Mouse (Mus musculus): Measurements from ENCODE around the gene Slco3a1.
A peak's percentile ranks its signal among the peaks of the same experiment; 100 is the strongest.

Slco3a1 gene

DNA sequence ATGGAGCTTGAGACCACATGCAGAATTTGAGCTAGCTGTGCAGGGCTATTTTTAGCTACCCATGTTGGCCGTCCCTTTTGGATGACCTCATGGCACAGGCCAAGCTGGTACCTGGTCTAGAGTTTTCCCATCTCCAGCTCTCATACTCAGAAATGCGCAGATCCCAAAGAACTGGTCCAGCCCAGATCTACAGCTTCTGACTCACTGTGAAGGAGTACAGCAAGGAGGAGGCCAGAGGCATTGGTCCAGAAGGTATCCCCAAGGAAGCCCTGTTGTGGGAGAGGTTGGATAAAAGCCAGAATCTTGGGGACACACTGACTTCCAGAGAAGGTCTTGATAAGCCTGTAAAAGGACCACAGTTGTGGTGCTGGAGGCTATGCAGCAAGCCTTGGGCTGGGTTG lies 172.7 kb downstream of the Slco3a1 start:
- no peak for DNase-seq (ENCODE audit: low spot score)

DNA sequence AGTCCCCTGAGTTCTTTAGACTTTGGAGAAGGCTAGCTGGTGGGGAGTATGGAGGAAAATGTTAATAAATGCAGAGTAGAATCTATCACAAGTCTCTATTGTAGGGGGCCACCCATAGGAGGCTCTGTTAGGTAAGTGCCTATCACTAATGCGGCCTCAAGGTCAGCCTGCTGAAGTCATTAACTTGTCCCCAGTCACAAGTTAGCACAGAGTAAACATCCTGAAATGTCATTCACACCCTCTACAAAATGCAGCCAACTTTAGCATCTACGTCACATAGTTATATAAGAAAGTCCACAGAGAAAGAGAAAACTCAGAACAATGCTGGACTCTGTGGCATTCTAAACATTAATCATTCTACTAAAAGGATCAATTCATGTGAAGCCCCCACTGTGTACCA lies 173.5 kb downstream of the Slco3a1 start:
- no peak for DNase-seq (ENCODE audit: low spot score)

DNA sequence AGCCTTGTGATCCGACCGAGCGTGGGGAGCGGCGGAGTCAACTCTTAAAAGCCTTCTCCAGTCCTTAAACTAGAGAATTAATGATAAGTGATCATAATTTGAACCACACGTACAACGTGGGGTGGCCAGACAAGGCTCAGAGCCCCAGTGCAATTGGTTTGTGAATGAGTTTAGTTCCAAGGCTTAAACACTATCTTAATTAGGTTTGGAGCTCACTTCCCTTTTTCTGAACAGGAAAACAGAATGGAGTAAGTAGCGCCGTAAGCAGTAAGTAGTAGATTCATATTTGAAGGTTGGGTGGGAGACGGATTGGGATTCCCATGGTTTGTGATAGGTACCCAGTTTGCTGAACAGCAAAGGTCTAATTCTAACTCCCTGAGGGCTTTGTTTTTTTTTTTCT lies 176.7 kb downstream of the Slco3a1 start:
- no peak for DNase-seq (ENCODE audit: low spot score)

DNA sequence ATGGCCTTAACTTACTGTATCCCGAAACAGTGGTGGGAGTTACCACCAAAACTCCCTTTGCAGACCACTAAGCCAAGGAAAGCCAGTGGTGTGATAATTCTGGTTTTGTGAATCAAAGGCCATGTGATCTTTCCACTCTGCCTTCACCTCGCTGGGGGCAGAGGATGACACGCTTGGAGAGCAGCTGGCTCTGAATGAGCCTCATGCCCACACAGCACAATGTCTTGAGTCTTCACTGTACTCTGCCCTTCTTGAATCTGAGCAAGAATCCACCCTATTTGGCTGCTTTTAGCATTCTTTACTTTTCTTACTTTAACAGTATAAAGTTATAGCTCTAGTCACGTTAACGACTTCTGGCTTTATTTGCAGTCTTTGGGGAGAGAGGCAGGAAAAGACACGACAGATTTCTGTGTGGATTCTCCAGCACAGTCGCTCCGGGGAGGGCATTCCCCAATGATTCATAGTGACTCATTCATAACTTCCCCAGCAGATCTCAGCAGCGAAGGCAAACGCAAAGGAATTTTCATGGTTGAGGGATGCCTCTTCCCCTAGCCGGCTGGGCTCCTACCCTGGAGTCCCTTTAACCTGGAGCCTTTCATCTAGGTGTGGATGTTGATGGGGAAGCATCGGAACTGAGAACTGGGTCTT lies 178.1 kb downstream of the Slco3a1 start:
- peak; percentile 40 for DNase-seq (ENCODE audit: low spot score)

DNA sequence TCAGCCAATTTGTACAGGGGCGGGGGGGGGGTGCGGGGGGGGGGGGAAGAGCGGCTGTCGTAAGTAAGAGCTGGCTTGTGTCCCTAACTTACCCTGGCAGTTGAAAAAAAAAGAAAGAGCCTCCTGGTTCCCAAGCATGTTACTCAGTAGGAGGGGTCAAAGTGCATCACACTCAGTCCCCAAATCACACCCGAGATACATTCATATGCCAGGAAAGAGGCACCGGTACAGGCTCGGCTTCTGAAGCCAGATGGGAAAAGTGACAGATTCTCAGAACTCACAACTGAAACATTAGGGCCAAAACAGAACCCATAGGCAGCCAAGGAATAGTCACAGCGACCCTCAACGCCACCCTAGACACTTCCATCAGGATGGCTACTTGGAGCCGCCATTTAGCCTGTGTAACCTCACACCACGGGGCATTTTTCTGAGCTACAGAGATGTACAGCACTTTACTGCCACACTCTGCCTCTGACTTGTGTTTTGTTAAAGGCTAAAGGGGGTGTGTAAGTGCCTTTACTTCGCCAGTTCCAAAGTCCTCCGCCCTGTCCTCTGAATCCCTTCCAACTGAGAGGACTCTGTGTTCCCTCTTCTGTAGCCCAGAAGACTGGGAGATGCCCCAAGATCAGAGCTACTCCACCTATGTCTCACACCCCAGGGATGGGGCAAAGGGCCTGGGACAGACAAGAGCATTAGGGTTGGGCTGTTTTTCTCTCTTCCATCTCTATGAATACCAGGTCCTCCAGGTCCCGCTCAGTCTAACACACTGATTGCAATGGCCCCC lies 179.2 kb downstream of the Slco3a1 start:
- no peak for DNase-seq (ENCODE audit: low spot score)

DNA sequence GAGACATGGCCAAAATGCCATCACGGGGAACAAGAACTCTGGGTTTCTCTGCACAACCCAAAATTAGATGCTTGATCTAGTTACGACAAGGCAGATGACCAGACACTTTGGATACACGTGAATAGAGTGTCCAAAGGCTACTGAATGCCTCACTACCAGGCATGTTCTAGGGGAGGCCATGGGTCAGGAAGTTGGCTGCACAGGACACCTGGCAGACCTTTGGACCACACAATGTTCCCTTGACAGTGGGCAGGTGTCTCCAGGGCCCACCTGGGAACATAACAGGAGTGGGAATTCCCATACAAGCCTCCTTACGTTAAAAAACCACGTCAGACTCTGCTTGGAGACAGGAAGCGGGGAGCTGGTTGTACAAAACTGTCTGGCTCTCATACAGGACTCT lies 181.5 kb downstream of the Slco3a1 start:
- DNase-seq (ENCODE audit: low spot score), result no peak

DNA sequence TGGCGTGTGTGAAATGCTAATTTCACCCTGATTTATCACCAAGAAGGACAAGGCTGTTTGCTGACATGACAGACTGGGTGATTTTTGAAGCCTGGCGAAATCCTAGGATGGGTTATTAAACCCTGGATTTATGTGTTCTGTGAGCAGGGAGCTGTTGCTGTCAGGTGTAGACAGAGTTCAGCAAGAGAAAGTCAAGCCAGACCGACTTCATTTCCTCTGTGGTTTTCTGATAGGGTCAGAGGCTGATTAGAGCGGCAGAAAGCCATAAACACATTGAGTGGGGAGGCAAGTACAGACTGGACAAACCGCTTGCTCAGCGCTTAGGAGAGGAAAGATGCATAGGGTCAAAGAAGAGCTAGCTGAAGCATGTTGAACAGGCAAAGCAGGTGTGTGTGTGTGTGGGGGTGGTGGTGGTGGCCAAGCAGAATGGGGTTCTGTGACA lies 182.4 kb downstream of the Slco3a1 start:
- peak; percentile 31 for DNase-seq (ENCODE audit: low spot score)

DNA sequence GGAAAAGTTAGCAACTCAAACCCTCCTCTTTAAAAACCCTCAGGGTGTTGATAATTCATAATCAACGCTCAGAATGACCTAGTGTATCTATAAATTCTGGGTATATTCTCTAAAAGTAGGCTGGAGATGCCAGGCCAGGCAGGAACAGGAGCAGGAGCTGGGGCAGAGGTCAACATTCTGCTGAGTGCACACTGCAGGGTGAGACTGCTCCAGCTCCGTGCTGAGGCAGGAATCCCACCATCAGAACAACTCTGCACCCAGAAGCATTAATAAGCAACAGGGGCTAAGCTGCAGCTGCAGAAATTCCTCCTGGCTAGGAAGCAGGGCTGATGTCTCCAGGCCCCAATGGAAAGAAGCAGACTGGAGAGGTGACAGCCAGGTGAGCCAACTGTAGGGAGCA lies 182.9 kb downstream of the Slco3a1 start:
- DNase-seq (ENCODE audit: low spot score), result no peak

DNA sequence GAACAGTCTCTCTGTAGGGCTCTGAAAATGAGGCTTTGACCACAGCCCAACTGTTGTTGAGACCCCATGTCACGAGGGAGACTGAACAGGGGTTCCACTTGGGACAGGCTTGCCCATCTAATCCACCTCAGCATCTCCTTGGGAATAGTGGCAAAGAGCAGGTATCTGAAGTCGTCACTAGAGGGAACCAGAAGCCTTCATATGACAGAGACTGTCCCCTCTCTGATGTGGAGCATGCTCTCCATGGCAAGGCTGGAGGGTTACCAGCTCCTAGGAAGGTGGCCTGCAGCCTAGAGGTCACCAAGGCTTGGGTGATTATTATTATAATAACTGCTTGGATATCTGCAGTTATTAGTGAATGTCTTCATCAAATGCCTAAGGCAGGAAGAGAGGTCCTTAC lies 183.4 kb downstream of the Slco3a1 start:
- no peak for DNase-seq (ENCODE audit: low spot score)

DNA sequence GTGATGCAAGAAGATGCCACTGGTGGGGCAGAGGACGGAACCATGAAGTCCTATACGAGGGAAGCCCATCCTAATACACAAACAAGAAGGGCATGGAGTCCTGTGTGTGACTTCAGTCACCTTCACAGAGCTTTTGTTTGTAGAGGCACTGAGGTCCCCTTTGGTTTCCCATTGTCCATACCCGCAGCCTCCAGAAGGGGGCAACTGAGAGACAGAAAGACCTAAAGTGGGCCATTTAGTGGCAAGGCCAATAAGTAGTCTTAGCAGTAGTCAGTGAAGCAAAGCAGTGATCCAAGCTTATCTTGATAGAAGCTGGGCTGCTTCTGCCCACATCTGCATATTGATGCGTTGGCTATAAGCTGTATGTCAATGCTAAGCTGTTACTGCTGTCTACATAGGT lies 184.9 kb downstream of the Slco3a1 start:
- DNase-seq (ENCODE audit: low spot score), result no peak

DNA sequence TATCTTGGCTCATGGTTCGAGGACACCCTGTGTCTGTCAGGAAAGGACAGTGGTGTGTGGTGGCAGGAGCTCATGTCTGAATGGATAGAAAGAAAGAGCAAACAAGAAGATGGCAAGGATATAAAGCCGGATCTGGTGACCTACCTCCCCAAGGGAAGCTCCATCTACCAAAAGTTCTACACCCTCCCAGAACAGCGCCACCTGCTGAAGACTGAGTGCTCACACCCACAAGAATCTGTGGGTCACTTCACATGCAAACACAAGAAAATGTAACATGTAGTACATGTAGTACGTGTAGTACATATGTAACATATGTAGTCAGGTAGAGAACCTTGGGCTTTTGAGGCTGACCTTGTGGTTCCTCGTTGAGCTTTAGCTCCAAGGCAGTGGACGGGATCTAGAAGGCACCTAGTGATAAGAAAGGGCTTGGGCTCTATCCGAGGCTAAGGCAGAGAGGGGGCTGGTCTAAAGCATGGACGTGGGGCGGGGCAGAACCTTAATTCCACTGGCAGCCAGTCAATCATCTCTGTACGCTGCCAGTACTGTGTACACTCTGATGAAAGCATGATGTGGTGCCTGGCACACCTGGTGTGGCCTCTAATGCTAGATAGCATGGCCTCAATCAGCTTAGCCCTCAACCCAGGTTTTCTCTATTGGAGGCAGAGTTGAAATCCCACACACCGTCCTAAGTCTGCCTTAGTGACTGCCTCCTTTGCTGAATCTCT lies 186.2 kb downstream of the Slco3a1 start:
- DNase-seq (ENCODE audit: low spot score), result no peak

DNA sequence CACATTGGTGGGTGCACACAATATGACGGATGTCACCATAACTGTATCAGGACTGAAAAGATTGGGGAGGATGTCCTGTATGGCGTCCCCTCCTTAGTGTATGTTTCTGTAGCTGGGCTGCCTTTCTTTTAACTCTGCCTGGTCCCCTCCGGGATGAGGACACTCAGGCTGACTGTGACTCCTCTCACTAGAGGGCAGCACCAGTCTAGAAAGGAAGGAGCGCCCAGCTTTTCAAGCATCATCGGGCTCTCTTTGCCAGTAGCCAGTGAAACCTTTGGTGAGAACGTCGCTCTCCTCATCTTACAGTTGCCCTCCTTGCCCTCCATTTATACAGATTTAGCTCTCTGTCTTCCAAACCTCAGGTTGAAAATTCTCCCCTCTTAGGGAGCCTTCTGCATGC lies 187.2 kb downstream of the Slco3a1 start:
- DNase-seq (ENCODE audit: low spot score), result peak; percentile 29

DNA sequence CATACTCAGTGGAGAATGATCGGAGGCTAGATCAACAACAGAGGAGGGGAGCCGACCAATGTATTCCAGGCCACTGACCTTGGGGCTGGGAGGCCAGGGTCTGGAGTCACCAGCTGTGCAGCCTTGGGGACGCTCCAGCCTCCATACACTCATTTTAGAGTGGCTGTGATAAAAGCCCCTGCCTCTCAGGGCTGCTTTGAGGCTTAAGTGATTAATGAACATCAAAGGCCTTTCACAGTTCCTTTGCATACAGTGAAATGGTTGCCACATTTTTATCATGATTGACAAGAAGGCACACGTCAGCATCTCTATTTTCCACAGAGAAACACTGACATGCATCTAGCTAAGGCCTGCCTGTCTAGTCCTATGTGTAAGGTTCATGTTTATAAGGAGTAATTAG lies 189.0 kb downstream of the Slco3a1 start:
- no peak for DNase-seq (ENCODE audit: low spot score)

DNA sequence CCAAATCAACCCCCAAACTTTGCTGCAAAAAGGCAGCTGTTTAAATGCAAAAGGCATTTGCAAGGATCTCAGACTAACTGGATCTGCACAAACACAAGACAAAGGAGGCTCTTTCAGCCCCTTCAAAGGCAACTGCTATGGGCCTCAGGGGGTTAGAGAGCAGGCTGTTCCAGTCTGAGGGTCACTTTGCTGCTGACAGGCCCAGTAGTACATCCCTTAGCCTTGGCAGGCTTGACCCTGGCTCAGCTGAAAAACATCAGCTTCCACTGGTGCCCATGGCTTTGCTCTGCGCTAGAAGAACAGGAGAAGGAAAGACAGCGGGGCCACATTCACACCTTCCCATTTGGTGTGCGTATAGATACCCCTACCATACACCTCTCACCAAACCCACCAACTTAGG lies 189.6 kb downstream of the Slco3a1 start:
- DNase-seq (ENCODE audit: low spot score), result no peak

DNA sequence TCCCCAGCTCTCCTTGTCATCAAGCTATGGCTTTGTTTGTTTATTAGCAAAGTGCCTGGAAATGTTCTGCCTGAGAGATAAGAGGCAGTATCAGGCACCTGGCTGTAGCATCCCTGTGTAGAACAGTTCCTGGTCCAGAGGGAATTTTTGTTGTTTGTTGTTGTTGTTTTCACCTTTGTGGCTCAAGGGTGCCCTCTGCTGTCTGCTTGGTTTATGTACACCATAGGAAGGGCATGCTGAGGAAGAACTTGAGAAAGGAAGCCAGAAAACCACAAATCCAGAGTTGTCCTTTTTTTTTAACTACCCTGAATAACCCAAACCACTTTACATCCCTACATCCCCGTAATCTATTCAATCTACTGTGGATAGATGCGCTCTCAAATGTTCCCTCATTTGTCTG lies 191.1 kb downstream of the Slco3a1 start:
- DNase-seq (ENCODE audit: low spot score), result no peak

DNA sequence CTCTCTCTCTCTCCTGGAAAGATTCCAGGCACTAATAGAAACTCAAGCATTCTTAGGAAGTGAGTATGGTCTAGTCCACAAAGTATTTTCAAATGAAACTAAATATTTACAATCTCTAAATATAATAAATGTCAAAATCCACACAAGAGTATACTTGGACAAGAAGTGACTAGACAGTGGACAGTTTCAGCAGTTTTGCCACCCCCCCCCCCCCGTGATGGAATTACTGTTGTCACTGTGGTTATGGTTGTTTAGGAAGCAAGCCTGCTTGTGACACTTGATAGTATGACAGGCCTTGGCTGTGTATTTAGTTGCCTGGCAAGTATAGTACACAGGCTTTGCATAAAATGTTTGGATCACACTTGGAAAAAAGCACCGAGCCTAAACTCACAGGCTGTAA lies 192.9 kb downstream of the Slco3a1 start:
- no peak for DNase-seq (ENCODE audit: low spot score)

DNA sequence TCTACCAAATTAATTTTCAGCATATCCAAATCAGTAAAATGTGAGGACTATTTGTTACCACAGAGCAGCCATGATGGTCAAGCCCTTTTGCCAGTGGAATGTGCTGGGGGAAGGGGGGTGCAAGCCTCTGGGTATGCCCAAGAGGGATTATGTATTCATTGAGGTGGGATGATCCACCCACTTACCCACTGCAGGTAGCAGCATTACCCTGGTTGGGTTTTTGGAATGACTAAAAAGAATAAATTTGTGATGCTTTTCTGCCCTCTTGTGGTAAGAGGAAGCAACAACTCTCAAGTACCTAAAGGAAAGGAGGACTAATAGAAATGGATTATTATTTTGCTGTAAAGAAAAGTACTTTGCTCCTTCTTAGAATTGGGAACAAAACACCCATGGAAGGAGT lies 197.6 kb downstream of the Slco3a1 start:
- DNase-seq (ENCODE audit: low spot score), result no peak

DNA sequence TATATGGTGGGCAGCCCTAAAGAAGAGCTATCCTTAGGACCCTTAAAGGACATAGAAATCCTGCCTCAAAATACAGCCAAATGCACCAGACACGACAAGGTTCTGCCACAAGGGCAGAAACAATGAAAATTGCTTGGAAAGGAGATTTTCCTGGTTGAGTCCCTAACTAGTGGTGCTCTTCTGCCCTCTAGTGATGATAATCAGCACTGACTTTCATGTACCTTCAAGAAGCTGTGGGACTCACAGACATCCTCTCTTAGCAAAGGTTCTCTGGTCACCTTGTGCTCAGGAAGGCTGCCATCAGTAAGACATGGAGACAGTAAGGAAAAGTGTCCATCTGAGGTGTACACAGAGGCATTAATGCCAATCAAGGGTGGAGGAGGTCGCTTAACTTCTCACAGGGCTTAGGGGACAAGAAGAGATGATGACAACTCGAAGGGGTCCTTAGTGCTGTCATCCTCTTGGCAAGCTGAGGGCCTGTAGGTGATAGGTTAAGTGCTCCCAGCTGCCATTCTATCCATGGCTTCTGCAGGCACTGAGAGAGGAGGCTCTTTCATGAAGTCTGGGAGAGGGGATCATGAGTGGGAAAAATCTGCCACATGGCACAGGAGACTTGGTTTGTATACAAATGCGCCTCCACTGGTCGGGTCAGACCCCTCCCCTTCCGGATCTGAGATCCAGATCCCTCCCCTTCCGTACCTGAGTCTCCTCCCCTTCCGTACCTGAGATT lies 199.9 kb downstream of the Slco3a1 start:
- no peak for DNase-seq (ENCODE audit: low spot score)

DNA sequence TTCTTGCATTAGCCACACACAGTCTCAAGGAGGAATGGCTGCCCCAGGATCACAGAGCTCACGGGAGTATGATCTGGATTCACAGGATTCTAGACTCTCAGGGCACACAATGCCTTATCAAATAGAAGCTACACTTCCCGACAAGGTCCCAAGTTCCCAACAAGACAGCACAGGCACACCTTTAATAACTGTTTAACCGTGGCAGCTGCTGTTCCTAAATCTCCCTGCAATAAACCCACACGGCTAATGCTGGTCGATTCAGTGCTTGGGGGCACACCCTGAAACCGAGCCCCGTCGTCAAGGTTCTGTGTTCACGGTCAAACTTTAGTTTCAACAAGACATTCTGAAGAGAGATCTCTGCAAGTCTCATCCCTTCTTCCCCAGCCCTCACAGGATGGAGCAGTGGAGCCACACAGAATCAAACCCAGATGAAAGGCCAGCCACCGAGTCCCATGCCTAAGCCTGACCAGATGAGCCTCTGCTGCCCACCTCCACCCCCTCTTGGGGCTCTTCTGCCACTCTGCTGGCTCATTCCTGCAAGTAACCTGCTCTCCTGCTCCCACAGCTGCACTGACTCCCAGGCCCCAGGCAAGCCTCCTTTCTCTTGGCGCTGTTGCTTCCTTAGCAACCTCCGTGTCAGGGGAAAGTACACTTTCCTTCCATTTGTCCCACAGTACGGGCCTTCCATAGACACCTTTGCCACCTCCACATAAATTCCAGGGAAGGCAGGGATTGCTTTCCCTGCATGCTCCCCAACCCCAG lies 200.7 kb downstream of the Slco3a1 start:
- DNase-seq (ENCODE audit: low spot score), result no peak

DNA sequence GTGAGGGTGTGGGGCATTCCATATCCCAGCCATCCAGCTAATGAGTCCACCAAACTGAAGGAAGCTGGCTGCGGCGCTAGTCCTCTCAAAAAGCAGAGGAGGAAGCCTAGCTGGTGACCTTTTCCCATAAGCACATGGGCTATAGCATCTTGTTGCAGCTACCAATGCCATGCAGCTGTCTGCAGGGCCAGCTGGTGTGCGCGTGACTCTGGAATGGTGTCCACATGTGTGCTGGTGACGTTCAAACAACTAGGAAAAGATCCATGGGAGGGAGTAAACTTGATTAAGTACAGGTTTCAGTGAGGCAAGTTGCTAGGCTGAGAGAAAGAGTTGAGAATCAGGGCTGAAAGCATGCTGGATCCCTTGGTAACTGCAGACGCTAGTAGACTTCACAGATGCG lies 201.3 kb downstream of the Slco3a1 start:
- no peak for DNase-seq (ENCODE audit: low spot score)

DNA sequence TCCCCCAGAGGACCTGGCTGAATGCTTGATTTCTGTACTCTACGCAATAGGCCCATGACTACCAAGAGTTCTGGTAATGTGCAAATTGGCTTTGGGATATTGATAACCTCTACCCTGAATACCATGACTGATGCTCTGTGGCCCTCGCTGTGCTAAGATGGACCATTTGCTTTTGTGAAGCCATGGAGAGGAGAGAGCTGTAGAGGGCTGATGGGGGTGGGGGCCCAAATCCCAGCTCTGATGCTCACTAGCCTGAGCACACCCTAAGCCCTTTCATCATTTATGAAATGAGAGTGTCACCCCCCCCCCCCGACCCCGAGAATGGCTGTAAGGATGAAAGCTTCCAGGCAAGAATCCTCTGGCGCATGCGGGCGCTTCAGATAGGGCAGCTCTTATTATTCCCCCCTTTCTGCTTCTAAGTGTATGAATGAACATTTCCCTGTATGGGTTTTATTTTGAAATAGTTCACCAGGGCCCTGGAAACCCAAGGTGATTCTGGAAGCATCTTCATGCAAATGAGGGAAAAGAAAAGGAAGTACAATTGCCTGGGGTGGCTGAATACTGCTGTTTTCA lies 206.2 kb downstream of the Slco3a1 start:
- no peak for DNase-seq (ENCODE audit: low spot score)
